Mouse (Mus musculus) MEL (cell line): ENCODE data around the gene Afg1l. TPM values are rescaled to one million over a fixed set of nuclear protein-coding genes. Genes with fewer than 3 reads are reported as not detected.

Experiments
- DNase-seq: peaks from one replicate; pipeline ENCODE4 v3.0.0; 2011; ENCODE audit warnings: low read depth, low spot score
- H3K27ac ChIP-seq: 2 replicates; pipeline ENCODE4 v1.5.1; 2012; ENCODE audit warnings: low read depth, mild to moderate bottlenecking, control low read depth, low read length, moderate library complexity; ENCODE audit not compliant: control insufficient read depth
- H3K27me3 ChIP-seq, 2 experiments: fragments of 150-350 bp in 1 of 2; sonication (generic) in 1 of 2; 2 replicates each; pipeline ENCODE4 v1.6.1; 2012; ENCODE audit warnings: low read length in 2 of 2, mild to moderate bottlenecking in 2 of 2, improper control_type of control experiment in 1 of 2, moderate library complexity in 1 of 2; ENCODE audit not compliant: insufficient read depth in 2 of 2, control insufficient read depth in 1 of 2
- H3K36me3 ChIP-seq, 2 experiments: 2 replicates each; pipeline ENCODE4 v1.6.1; 2012 to 2014; ENCODE audit warnings: low read length in 2 of 2, improper control_type of control experiment in 1 of 2, inconsistent platforms in 1 of 2, mild to moderate bottlenecking in 1 of 2; ENCODE audit not compliant: insufficient read depth in 2 of 2, control insufficient read depth in 1 of 2
- H3K4me1 ChIP-seq, 2 experiments: fragments of 150-350 bp in 1 of 2; sonication (generic) in 1 of 2; 2 replicates each; pipeline ENCODE4 v1.6.1; 2012; ENCODE audit warnings: low read length in 2 of 2, improper control_type of control experiment in 1 of 2, mild to moderate bottlenecking in 1 of 2; ENCODE audit not compliant: insufficient read depth in 2 of 2, control insufficient read depth in 1 of 2
- H3K4me3 ChIP-seq, 2 experiments: fragments of 150-350 bp in 1 of 2; sonication (generic) in 1 of 2; 2 replicates each; pipeline ENCODE4 v1.5.1; 2012; ENCODE audit warnings: low read depth in 2 of 2, low read length in 2 of 2, mild to moderate bottlenecking in 2 of 2, moderate library complexity in 2 of 2, control low read depth in 1 of 2, improper control_type of control experiment in 1 of 2; ENCODE audit not compliant: control insufficient read depth in 1 of 2, insufficient read depth in 1 of 2
- H3K79me2 ChIP-seq: 2 replicates; pipeline ENCODE4 v1.6.1; 2012; ENCODE audit warnings: mild to moderate bottlenecking, low read length, moderate library complexity; ENCODE audit not compliant: control insufficient read depth, poor library complexity, insufficient read depth
- H3K9ac ChIP-seq: 2 replicates; pipeline ENCODE4 v1.6.1; 2012; ENCODE audit warnings: low read depth, mild to moderate bottlenecking, control low read depth, low read length, moderate library complexity; ENCODE audit not compliant: control insufficient read depth, poor library complexity, severe bottlenecking
- H3K9me3 ChIP-seq: fragments of 150-350 bp; sonication (generic); replicated peaks from 2 replicates; pipeline ENCODE4 v1.6.1; 2012; ENCODE audit warnings: mild to moderate bottlenecking, low read length, improper control_type of control experiment, moderate library complexity; ENCODE audit not compliant: insufficient read depth
- CHD2 ChIP-seq: IDR thresholded peaks from 2 replicates; pipeline ENCODE4 v1.6.1; 2011; ENCODE audit warnings: low read length, improper control_type of control experiment
- E2F4 ChIP-seq: IDR thresholded peaks from 2 replicates; pipeline ENCODE4 v1.6.1; 2011; ENCODE audit warnings: low read depth, low read length, improper control_type of control experiment, borderline replicate concordance
- GABPA ChIP-seq: IDR thresholded peaks from 2 replicates; pipeline ENCODE4 v1.6.1; 2012; ENCODE audit warnings: low read depth, mild to moderate bottlenecking, inconsistent platforms, low read length, improper control_type of control experiment, moderate library complexity
- GATA1 ChIP-seq: IDR thresholded peaks from 2 replicates; pipeline ENCODE4 v1.6.1; 2011; ENCODE audit warnings: low read depth, low read length, improper control_type of control experiment
- KAT2A ChIP-seq: conservative IDR thresholded peaks from 2 replicates; pipeline ENCODE4 v1.6.1; 2012; ENCODE audit warnings: low read depth, low read length, improper control_type of control experiment, inconsistent platforms
- MAX ChIP-seq: IDR thresholded peaks from 2 replicates; pipeline ENCODE4 v1.6.1; 2011; ENCODE audit warnings: low read length, improper control_type of control experiment
- MEF2A ChIP-seq: IDR thresholded peaks from 2 replicates; pipeline ENCODE4 v1.6.1; 2014; ENCODE audit warnings: low read depth, mild to moderate bottlenecking, inconsistent platforms, low read length, improper control_type of control experiment; ENCODE audit not compliant: poor library complexity, insufficient replicate concordance, severe bottlenecking; ENCODE audit errors: extremely low read depth
- NELFE ChIP-seq: IDR thresholded peaks from 2 replicates; pipeline ENCODE4 v1.6.1; 2011; ENCODE audit warnings: low read depth, low read length, improper control_type of control experiment
- POLR2AphosphoS2 ChIP-seq: IDR thresholded peaks from 2 replicates; pipeline ENCODE4 v1.6.1; 2011; ENCODE audit warnings: low read length, improper control_type of control experiment
- POLR2AphosphoS5 ChIP-seq: IDR thresholded peaks from 2 replicates; pipeline ENCODE4 v1.6.1; 2012; ENCODE audit warnings: low read depth, borderline replicate concordance, mild to moderate bottlenecking, inconsistent platforms, low read length, moderate library complexity, mixed read lengths
- RAD21 ChIP-seq: IDR thresholded peaks from 2 replicates; pipeline ENCODE4 v1.6.1; 2011; ENCODE audit warnings: mild to moderate bottlenecking, low read depth, low read length, improper control_type of control experiment
- SMC3 ChIP-seq: IDR thresholded peaks from 2 replicates; pipeline ENCODE4 v1.6.1; 2011; ENCODE audit warnings: low read depth, low read length, improper control_type of control experiment
- TAL1 ChIP-seq: IDR thresholded peaks from 2 replicates; pipeline ENCODE4 v1.6.1; 2012; ENCODE audit warnings: mild to moderate bottlenecking, inconsistent platforms, low read length, moderate library complexity, mixed read lengths
- UBTF ChIP-seq: IDR thresholded peaks from 2 replicates; pipeline ENCODE4 v1.6.1; 2012; ENCODE audit warnings: low read depth, mild to moderate bottlenecking, inconsistent platforms, low read length, improper control_type of control experiment, moderate library complexity, borderline replicate concordance; ENCODE audit not compliant: insufficient read depth
- USF1 ChIP-seq: IDR thresholded peaks from 2 replicates; pipeline ENCODE4 v1.6.1; 2014; ENCODE audit warnings: low read depth, mild to moderate bottlenecking, inconsistent platforms, low read length, improper control_type of control experiment, moderate library complexity
- USF2 ChIP-seq, 2 experiments: IDR thresholded peaks; 2 replicates each; pipeline ENCODE4 v1.6.1; 2011 to 2012; ENCODE audit warnings: improper control_type of control experiment in 2 of 2, low read length in 2 of 2, borderline replicate concordance in 1 of 2, inconsistent platforms in 1 of 2, low read depth in 1 of 2, mild to moderate bottlenecking in 1 of 2; ENCODE audit not compliant: insufficient read depth in 1 of 2
- polyA plus RNA-seq, 2 experiments: library from polyadenylated mRNA; stranded (reverse) in 1 of 2; unstranded in 1 of 2; fragments of >175 nt in 1 of 2; fragments of >200 nt in 1 of 2; gene quantifications; 2 replicates each; pipeline versions ENCODE4 v1.2.1 to v1.2.4; 2012; ENCODE audit warnings: low replicate concordance in 2 of 2, low read depth in 1 of 2; ENCODE audit not compliant: insufficient read length in 2 of 2, insufficient read depth in 1 of 2, missing spikeins in 1 of 2
- total RNA-seq: library from RNA; depleted of rRNA; stranded (reverse); fragments of 300-350 nt; gene quantifications from 2 replicates; pipeline ENCODE4 v1.2.3, GENCODE M21; 2012

Gene Afg1l
- total and polyA plus RNA-seq, 3 experiments: 3.4 to 3.7 TPM; not detected in 1

- H3K79me2 ChIP-seq: no peaks in the 10 kb centered on the region
- no peak for TF ChIP-seq GATA1
- 0 out of 4 replicates have a peak, but pooled peaks of 1 of the 2 experiments have one; percentile 35 for TF ChIP-seq USF2 (IDR thresholded peaks at IDR 0.05; ENCODE audit: borderline replicate concordance in 1 of 2, insufficient read depth in 1 of 2, low read depth in 1 of 2, low read length in 2 of 2)
- peak; percentile 68 for TF ChIP-seq USF1
- no peak overlapping the region for H3K27ac ChIP-seq
- H3K9ac ChIP-seq: no peak overlapping the region
- H3K36me3 ChIP-seq: no peaks in the 10 kb centered on the region
- no peak overlapping the region for H3K4me3 ChIP-seq
- no peaks in the 10 kb centered on the region for H3K4me1 ChIP-seq
- no peak for DNase-seq
- no peaks in the 10 kb centered on the region; a peak in 1 of 4 replicates for H3K27me3 ChIP-seq
- H3K9me3 ChIP-seq: no peaks in the 10 kb centered on the region
Measured at GRCm38 (mm10) chr10:42306422-42306821, 171.9 kb downstream of the Afg1l start.

- H3K36me3 ChIP-seq: no peaks in the 10 kb centered on the region
- no peaks in the 10 kb centered on the region; a peak in 1 of 4 replicates for H3K27me3 ChIP-seq
- no peak for TF ChIP-seq E2F4
- TF ChIP-seq GABPA: no peak
- TF ChIP-seq CHD2: no peak
- no peak for TF ChIP-seq NELFE
- no peaks in the 10 kb centered on the region for H3K9me3 ChIP-seq
- H3K4me3 ChIP-seq: no peak overlapping the region
- no peak overlapping the region for H3K27ac ChIP-seq
- H3K4me1 ChIP-seq: peaks cover 0 to 3% of the 10 kb centered on the region in 2 experiments; a peak in 2 of 4 replicates
- no peaks in the 10 kb centered on the region for H3K79me2 ChIP-seq
- no peak for DNase-seq
- no peak overlapping the region for H3K9ac ChIP-seq
Measured at GRCm38 (mm10) chr10:42300805-42301204, 177.6 kb downstream of the Afg1l start.

- H3K36me3 ChIP-seq: no peaks in the 10 kb centered on the region
- DNase-seq: no peak
- H3K27ac ChIP-seq: no peak overlapping the region
- H3K4me1 ChIP-seq: peaks cover 0 to 3% of the 10 kb centered on the region in 2 experiments; a peak in 2 of 4 replicates
- no peaks in the 10 kb centered on the region for H3K9me3 ChIP-seq
- TF ChIP-seq MEF2A: no peak
- TF ChIP-seq GATA1: no peak
- TF ChIP-seq POLR2AphosphoS2: no peak
- TF ChIP-seq UBTF: no peak
- no peak for TF ChIP-seq SMC3
- no peak for TF ChIP-seq KAT2A
- no peak for TF ChIP-seq MAX
- TF ChIP-seq POLR2AphosphoS5: no peak
- no peak for TF ChIP-seq TAL1
- TF ChIP-seq RAD21: no peak
- H3K4me3 ChIP-seq: no peak overlapping the region
- no peaks in the 10 kb centered on the region; a peak in 1 of 4 replicates for H3K27me3 ChIP-seq
- H3K79me2 ChIP-seq: no peaks in the 10 kb centered on the region
- no peak overlapping the region for H3K9ac ChIP-seq
Measured at GRCm38 (mm10) chr10:42299967-42300366, 178.4 kb downstream of the Afg1l start.
